In the genomic region with DNA sequence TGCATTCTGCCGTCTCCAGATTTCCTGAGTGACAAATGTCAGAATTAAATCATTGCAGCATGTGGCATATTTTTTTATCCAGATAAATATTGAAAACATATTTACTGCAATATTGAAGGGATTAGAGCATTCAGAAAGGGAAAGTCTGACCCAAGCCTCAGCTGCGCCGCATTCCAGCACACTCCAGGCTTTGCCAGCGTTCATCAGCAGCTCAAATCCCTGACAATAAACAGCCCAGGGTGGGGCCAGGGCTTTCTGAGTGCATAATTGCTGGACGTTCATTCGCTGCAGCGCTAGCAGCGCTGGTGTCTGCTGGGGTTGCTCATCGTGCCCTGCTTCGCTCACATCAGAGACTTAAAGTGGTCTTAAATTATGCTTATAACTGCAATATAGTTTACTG, we compare ENCODE assay signal across 9 mouse cellular contexts.
DNase-seq lines count a peak whose midpoint lies in the region; ATAC-seq lines count a peak whose summit lies in the region.
"Had no signal": no experiment of that assay in that cellular context is flagged by ENCODE, and none has a peak within 500 bp of the region (broad histone marks: within the 10 kb centered on the region; RNA-seq: fewer than 3 reads in every experiment).

No protein-coding gene starts in this region.

- ATAC-seq in heart, embryonic 14.5 days (ENCODE audit: insufficient number of reproducible peaks, insufficient read depth, low FRiP score, low read depth) = no peak
- no peak for ATAC-seq in neural tube, embryonic 15.5 days (ENCODE audit: low FRiP score)
- peak; percentile 71; the same call in 1 of the 2 replicates for ATAC-seq in limb, embryonic 13.5 days (ENCODE audit: low FRiP score, low read depth)
- ATAC-seq in liver, embryonic 12.5 days = no peak

- no peak for DNase-seq in heart, adult 8-10 months (ENCODE audit: low spot score)
- DNase-seq in neural tube, embryonic 10.5 days (ENCODE audit: extremely low spot score, low spot score) = no peak
- peak; percentile 24 for DNase-seq in skeletal muscle tissue, adult 2 months (ENCODE audit: low read depth, low spot score)
- DNase-seq in ovary, adult 18-20 months (ENCODE audit: low spot score) = no peak
- DNase-seq: liver had no signal

- no peaks in the 10 kb centered on the region for H3K36me3 ChIP-seq in heart, embryonic 14.5 days (ENCODE audit: control insufficient read depth, insufficient read depth, low read length)
- no peaks in the 10 kb centered on the region for H3K36me3 ChIP-seq in neural tube, embryonic 15.5 days
- H3K36me3 ChIP-seq in limb, embryonic 13.5 days = no peaks in the 10 kb centered on the region
- no peaks in the 10 kb centered on the region for H3K36me3 ChIP-seq in liver, embryonic 12.5 days

- H3K27me3 ChIP-seq in heart, embryonic 14.5 days (ENCODE audit: control insufficient read depth, insufficient read depth, low read length) = no peaks in the 10 kb centered on the region
- H3K27me3 ChIP-seq in neural tube, embryonic 15.5 days (replicated peaks) = no peaks in the 10 kb centered on the region
- H3K27me3 ChIP-seq in limb, embryonic 13.5 days = no peaks in the 10 kb centered on the region
- no peaks in the 10 kb centered on the region for H3K27me3 ChIP-seq in liver, embryonic 12.5 days (replicated peaks)

- 54% methylated on average over 10 of the region's 10 CpGs for WGBS in heart, embryonic 14.5 days
- WGBS in neural tube, embryonic 15.5 days = 52% methylated on average over 10 of the region's 10 CpGs
- WGBS in limb, embryonic 13.5 days = 31% methylated on average over 10 of the region's 10 CpGs
- WGBS in liver, embryonic 12.5 days (ENCODE audit: insufficient replicate concordance) = 79% methylated on average over 10 of the region's 10 CpGs

- no peak overlapping the region for H3K4me3 ChIP-seq in heart, embryonic 14.5 days (ENCODE audit: control insufficient read depth in 1 of 2, insufficient read depth in 1 of 2, low read depth in 1 of 2, low read length in 2 of 2)
- no peak overlapping the region for H3K4me3 ChIP-seq in neural tube, embryonic 15.5 days (replicated peaks)
- H3K4me3 ChIP-seq in limb, embryonic 13.5 days = no peak overlapping the region
- no peak overlapping the region for H3K4me3 ChIP-seq in liver, embryonic 12.5 days

- H3K27ac ChIP-seq in heart, embryonic 14.5 days (replicated peaks in 1 of 2; ENCODE audit: control insufficient read depth in 1 of 2, insufficient read depth in 1 of 2, low read depth in 2 of 2, low read length in 2 of 2) = no peak overlapping the region
- no peak overlapping the region for H3K27ac ChIP-seq in neural tube, embryonic 15.5 days (replicated peaks)
- no peak overlapping the region for H3K27ac ChIP-seq in limb, embryonic 13.5 days
- H3K27ac ChIP-seq in liver, embryonic 12.5 days = no peak overlapping the region

- H3K9ac ChIP-seq in heart, embryonic 14.5 days (ENCODE audit: low read length) = no peak overlapping the region
- H3K9ac ChIP-seq in neural tube, embryonic 15.5 days (replicated peaks) = no peak overlapping the region
- H3K9ac ChIP-seq in limb, embryonic 13.5 days = no peak overlapping the region
- H3K9ac ChIP-seq in liver, embryonic 12.5 days = no peak overlapping the region

- H3K9me3 ChIP-seq in heart, embryonic 14.5 days (ENCODE audit: control insufficient read depth, low read length) = no peaks in the 10 kb centered on the region
- no peaks in the 10 kb centered on the region for H3K9me3 ChIP-seq in neural tube, embryonic 15.5 days (replicated peaks)
- H3K9me3 ChIP-seq in limb, embryonic 13.5 days = 0 out of 2 replicates have a peak, but pooled peaks cover 6% of the 10 kb centered on the region
- no peaks in the 10 kb centered on the region for H3K9me3 ChIP-seq in liver, embryonic 12.5 days (replicated peaks)

- H3K4me2 ChIP-seq in heart, embryonic 14.5 days (ENCODE audit: low read length) = peak overlapping the region; percentile 1
- 0 out of 2 replicates have a peak overlapping the region, but pooled peaks have one; percentile 4 for H3K4me2 ChIP-seq in neural tube, embryonic 15.5 days
- peak overlapping the region; percentile 48 for H3K4me2 ChIP-seq in limb, embryonic 13.5 days (replicated peaks)
- no peak overlapping the region for H3K4me2 ChIP-seq in liver, embryonic 12.5 days

- no peaks in the 10 kb centered on the region for H3K4me1 ChIP-seq in heart, embryonic 14.5 days (ENCODE audit: control insufficient read depth in 2 of 2, insufficient read depth in 2 of 2, low read length in 2 of 2)
- peaks cover 2% of the 10 kb centered on the region; the same call in 1 of the 2 replicates for H3K4me1 ChIP-seq in neural tube, embryonic 15.5 days
- H3K4me1 ChIP-seq in limb, embryonic 13.5 days = peaks cover 13% of the 10 kb centered on the region; the same call in 1 of the 2 replicates
- H3K4me1 ChIP-seq in liver, embryonic 12.5 days = no peaks in the 10 kb centered on the region
